Mouse (Mus musculus): Measurements from ENCODE around the gene Rhoh. TPM values are rescaled to one million over a fixed set of nuclear protein-coding genes. Genes with fewer than 3 reads are reported as not detected.

Gene Rhoh
- polyA plus RNA-seq, 1 experiment from 2014 or later = 0.39 TPM

DNA sequence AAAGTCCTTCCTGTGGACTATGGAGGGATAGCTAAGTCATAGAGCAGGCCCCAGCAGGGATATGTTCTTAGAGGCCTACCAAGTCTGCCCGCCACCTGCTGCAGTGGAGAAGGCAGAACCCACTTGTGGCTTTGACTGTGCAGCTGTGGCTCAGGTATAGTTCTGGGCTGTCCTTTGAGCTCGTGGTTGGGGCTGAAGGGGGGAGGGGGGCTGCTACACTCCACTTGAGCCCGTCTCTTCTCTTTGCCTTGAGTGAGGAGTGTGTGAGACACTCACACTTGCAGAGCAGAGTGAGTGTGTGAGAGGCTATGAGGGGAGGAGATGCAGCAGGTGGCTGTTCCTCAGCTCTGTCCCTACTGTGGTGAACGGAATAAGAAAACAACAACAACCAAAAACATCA is 49.4 kb downstream of the Rhoh start:
- no peaks in the 10 kb centered on the region for H3K9me3 ChIP-seq (ENCODE audit: control insufficient read depth, low read length)
- H3K27ac ChIP-seq (ENCODE audit: low read depth, low read length) = no peak overlapping the region
- no peaks in the 10 kb centered on the region for H3K4me1 ChIP-seq (ENCODE audit: control insufficient read depth, insufficient read depth, low read length)
- 79% methylated on average over 4 of the region's 4 CpGs for WGBS
- no peak overlapping the region for H3K9ac ChIP-seq (replicated peaks; ENCODE audit: low read depth, low read length)
- H3K27me3 ChIP-seq (ENCODE audit: control insufficient read depth, insufficient read depth, low read length) = no peaks in the 10 kb centered on the region
- no peak overlapping the region for H3K4me2 ChIP-seq (ENCODE audit: low read depth, low read length)
- ATAC-seq (ENCODE audit: low read depth) = no peak
- no peak overlapping the region for H3K4me3 ChIP-seq (ENCODE audit: low read depth, low read length)
- H3K36me3 ChIP-seq (ENCODE audit: control insufficient read depth, insufficient read depth, low read length) = no peaks in the 10 kb centered on the region

- Histone ChIP-seq H3K4me3 (ENCODE audit: low read depth, low read length) (no peak overlapping the region), H3K4me2 (ENCODE audit: low read depth, low read length) (no peak overlapping the region), H3K27ac (ENCODE audit: low read depth, low read length) (no peak overlapping the region), H3K9me3 (ENCODE audit: control insufficient read depth, low read length) (no peaks in the 10 kb centered on the region), H3K36me3 (ENCODE audit: control insufficient read depth, insufficient read depth, low read length) (no peaks in the 10 kb centered on the region), H3K4me1 (ENCODE audit: control insufficient read depth, insufficient read depth, low read length) (no peaks in the 10 kb centered on the region), H3K9ac (replicated peaks; ENCODE audit: low read depth, low read length) (no peak overlapping the region), H3K27me3 (ENCODE audit: control insufficient read depth, insufficient read depth, low read length) (no peaks in the 10 kb centered on the region)
- ATAC-seq (ENCODE audit: low read depth) = no peak
- 85% methylated on average over 7 of the region's 7 CpGs for WGBS
These were observed 50.7 kb downstream of the Rhoh start for GRCm38 (mm10) chr5:65911676-65912075.

DNA sequence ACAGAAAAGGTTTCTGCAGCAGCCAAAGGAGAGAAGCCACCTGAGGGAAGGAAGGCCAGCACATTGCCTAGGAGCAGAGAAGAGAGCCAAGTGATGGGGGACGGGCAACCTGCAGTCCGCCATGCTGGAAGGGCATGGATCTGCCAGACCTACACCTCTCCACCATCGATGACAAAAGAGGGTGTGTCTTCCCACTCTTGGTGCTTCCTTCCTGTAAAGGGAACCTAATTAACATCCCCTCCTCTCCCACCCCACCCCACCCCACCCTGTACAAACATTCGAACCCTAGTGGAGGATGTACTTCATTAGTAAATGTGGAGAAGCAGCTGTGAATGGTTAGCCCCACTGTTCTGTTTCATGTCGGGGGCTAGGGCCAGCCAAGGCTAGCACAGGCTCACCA is 51.2 kb downstream of the Rhoh start:
- H3K36me3 ChIP-seq (ENCODE audit: control insufficient read depth, insufficient read depth, low read length) = no peaks in the 10 kb centered on the region
- no peak for ATAC-seq (ENCODE audit: low read depth)
- H3K4me3 ChIP-seq (ENCODE audit: low read depth, low read length) = no peak overlapping the region
- H3K9ac ChIP-seq (replicated peaks; ENCODE audit: low read depth, low read length) = no peak overlapping the region
- no peaks in the 10 kb centered on the region for H3K27me3 ChIP-seq (ENCODE audit: control insufficient read depth, insufficient read depth, low read length)
- H3K27ac ChIP-seq (ENCODE audit: low read depth, low read length) = no peak overlapping the region
- no peaks in the 10 kb centered on the region for H3K4me1 ChIP-seq (ENCODE audit: control insufficient read depth, insufficient read depth, low read length)
- no peaks in the 10 kb centered on the region for H3K9me3 ChIP-seq (ENCODE audit: control insufficient read depth, low read length)
- 93% methylated on average over 5 of the region's 5 CpGs for WGBS
- H3K4me2 ChIP-seq (ENCODE audit: low read depth, low read length) = no peak overlapping the region

DNA sequence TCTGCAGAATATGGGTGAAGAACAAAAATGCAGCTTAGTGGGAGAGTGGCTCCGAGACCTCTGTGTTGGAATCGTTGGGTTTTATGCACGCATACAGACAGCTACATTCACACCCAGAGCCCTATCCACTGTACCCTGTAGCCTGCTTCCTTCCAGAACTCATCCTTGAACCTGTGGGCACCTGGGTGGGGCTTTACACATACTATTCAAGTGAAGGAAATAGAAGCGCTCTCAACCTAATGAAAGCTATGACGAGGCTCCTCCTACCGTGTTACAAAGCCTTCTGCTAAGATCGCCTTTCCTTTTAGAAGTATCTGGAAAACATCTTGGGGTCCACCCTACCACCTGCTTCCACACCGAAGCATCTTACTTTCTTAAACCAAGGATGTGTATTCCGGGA is 52.1 kb downstream of the Rhoh start:
- Histone ChIP-seq H3K9ac (replicated peaks; ENCODE audit: low read depth, low read length) (no peak overlapping the region), H3K36me3 (ENCODE audit: control insufficient read depth, insufficient read depth, low read length) (no peaks in the 10 kb centered on the region), H3K9me3 (ENCODE audit: control insufficient read depth, low read length) (no peaks in the 10 kb centered on the region), H3K4me3 (ENCODE audit: low read depth, low read length) (no peak overlapping the region), H3K27me3 (ENCODE audit: control insufficient read depth, insufficient read depth, low read length) (no peaks in the 10 kb centered on the region), H3K27ac (ENCODE audit: low read depth, low read length) (no peak overlapping the region), H3K4me2 (ENCODE audit: low read depth, low read length) (no peak overlapping the region), H3K4me1 (ENCODE audit: control insufficient read depth, insufficient read depth, low read length) (no peaks in the 10 kb centered on the region)
- 93% methylated on average over 9 of the region's 9 CpGs for WGBS
- ATAC-seq (ENCODE audit: low read depth) = no peak

DNA sequence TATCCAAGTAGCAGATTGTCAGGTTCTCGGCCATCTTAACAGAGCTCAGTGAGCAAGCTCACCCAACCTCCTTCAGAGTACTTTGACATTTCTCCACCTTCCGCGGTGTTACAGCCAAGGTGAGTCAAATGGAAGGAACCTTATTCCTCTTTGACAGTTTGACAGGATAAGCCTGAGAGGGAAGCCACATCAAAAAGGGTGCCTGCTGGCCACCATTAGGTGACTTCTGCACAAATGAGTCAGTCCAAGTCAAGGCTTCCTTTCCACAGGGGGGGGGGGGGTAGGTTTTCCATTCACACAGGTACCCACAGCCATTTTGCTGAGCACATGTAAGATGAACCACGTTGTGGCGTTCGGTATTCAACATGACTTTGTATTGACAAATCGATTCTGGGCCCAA is 53.3 kb downstream of the Rhoh start:
- Histone ChIP-seq H3K4me1 (ENCODE audit: control insufficient read depth, insufficient read depth, low read length) (peaks cover 4% of the 10 kb centered on the region; the same call in 1 of the 2 replicates), H3K36me3 (ENCODE audit: control insufficient read depth, insufficient read depth, low read length) (no peaks in the 10 kb centered on the region), H3K27me3 (ENCODE audit: control insufficient read depth, insufficient read depth, low read length) (no peaks in the 10 kb centered on the region), H3K9me3 (ENCODE audit: control insufficient read depth, low read length) (no peaks in the 10 kb centered on the region), H3K4me3 (ENCODE audit: low read depth, low read length) (no peak overlapping the region), H3K9ac (replicated peaks; ENCODE audit: low read depth, low read length) (no peak overlapping the region), H3K27ac (ENCODE audit: low read depth, low read length) (no peak overlapping the region), H3K4me2 (ENCODE audit: low read depth, low read length) (no peak overlapping the region)
- WGBS = 91% methylated on average over 7 of the region's 7 CpGs
- no peak for ATAC-seq (ENCODE audit: low read depth)

GRCm38 (mm10) chr5:65916930-65917329 is 55.9 kb downstream of the Rhoh start:
- Histone ChIP-seq H3K9ac (replicated peaks; ENCODE audit: low read depth, low read length) (no peak overlapping the region), H3K27me3 (ENCODE audit: control insufficient read depth, insufficient read depth, low read length) (no peaks in the 10 kb centered on the region), H3K4me1 (ENCODE audit: control insufficient read depth, insufficient read depth, low read length) (peaks cover 4% of the 10 kb centered on the region; the same call in 1 of the 2 replicates), H3K9me3 (ENCODE audit: control insufficient read depth, low read length) (no peaks in the 10 kb centered on the region), H3K4me2 (ENCODE audit: low read depth, low read length) (no peak overlapping the region), H3K4me3 (ENCODE audit: low read depth, low read length) (no peak overlapping the region), H3K36me3 (ENCODE audit: control insufficient read depth, insufficient read depth, low read length) (no peaks in the 10 kb centered on the region), H3K27ac (ENCODE audit: low read depth, low read length) (no peak overlapping the region)
- ATAC-seq (ENCODE audit: low read depth) = no peak
- WGBS = 87% methylated on average over 5 of the region's 5 CpGs

DNA sequence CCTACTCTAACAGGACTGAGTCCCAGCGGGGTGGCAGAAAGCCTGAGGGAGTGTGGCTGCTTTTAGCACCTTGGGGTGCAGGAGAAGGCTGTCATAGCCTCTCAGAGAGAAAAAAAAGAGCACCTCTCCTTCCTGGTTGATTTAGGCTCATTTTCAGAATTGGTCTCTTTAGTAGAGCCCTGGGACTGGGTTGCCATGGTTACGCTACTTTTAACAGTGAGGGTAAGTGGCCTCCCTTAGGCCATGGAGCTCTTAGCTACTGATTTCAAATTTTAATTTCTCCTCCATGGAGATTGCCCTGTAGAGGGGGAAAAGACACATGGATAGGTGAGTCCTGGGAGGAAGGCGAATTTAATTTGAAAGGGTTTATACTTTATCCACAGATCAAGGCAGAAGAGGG is 57.6 kb downstream of the Rhoh start:
- H3K36me3 ChIP-seq (ENCODE audit: control insufficient read depth, insufficient read depth, low read length) = no peaks in the 10 kb centered on the region
- H3K4me1 ChIP-seq (ENCODE audit: control insufficient read depth, insufficient read depth, low read length) = peaks cover 4% of the 10 kb centered on the region; the same call in 1 of the 2 replicates
- no peak overlapping the region for H3K4me2 ChIP-seq (ENCODE audit: low read depth, low read length)
- ATAC-seq (ENCODE audit: low read depth) = peak; percentile 73; the same call in 1 of the 2 replicates
- H3K9me3 ChIP-seq (ENCODE audit: control insufficient read depth, low read length) = no peaks in the 10 kb centered on the region
- H3K9ac ChIP-seq (replicated peaks; ENCODE audit: low read depth, low read length) = no peak overlapping the region
- 74% methylated on average over 3 of the region's 3 CpGs for WGBS
- H3K27me3 ChIP-seq (ENCODE audit: control insufficient read depth, insufficient read depth, low read length) = no peaks in the 10 kb centered on the region
- H3K27ac ChIP-seq (ENCODE audit: low read depth, low read length) = no peak overlapping the region
- H3K4me3 ChIP-seq (ENCODE audit: low read depth, low read length) = no peak overlapping the region

DNA sequence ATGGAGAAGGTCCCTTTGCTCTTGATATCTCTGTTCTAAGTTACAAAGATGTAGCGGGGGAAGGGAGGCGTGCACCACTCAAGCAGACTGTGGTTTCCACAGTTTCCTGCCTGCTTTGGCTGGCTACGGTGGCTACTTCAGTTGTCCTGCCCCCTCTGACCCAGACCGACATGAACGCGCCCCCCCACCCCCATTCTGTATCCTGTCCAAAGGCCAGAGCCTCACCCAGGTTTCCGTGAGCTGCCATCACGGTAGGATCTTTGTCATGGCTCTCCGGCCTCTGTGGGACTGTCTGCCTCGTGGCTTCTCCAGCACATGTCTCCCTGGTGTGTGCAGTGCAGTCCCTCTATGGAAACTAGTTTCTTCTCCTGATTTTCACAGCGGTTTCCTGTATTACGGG is 58.3 kb downstream of the Rhoh start:
- Histone ChIP-seq H3K27me3 (ENCODE audit: control insufficient read depth, insufficient read depth, low read length) (no peaks in the 10 kb centered on the region), H3K9ac (replicated peaks; ENCODE audit: low read depth, low read length) (no peak overlapping the region), H3K4me3 (ENCODE audit: low read depth, low read length) (no peak overlapping the region), H3K27ac (ENCODE audit: low read depth, low read length) (no peak overlapping the region), H3K4me2 (ENCODE audit: low read depth, low read length) (no peak overlapping the region), H3K36me3 (ENCODE audit: control insufficient read depth, insufficient read depth, low read length) (no peaks in the 10 kb centered on the region), H3K9me3 (ENCODE audit: control insufficient read depth, low read length) (no peaks in the 10 kb centered on the region), H3K4me1 (ENCODE audit: control insufficient read depth, insufficient read depth, low read length) (peaks cover 4% of the 10 kb centered on the region; the same call in 1 of the 2 replicates)
- 78% methylated on average over 12 of the region's 12 CpGs for WGBS
- 0 out of 2 replicates have a peak, but pooled peaks have one; percentile 14 for ATAC-seq (ENCODE audit: low read depth)

GRCm38 (mm10) chr5:65919904-65920303 is 58.9 kb downstream of the Rhoh start:
- no peaks in the 10 kb centered on the region for H3K36me3 ChIP-seq (ENCODE audit: control insufficient read depth, insufficient read depth, low read length)
- 92% methylated on average over 3 of the region's 3 CpGs for WGBS
- no peaks in the 10 kb centered on the region for H3K9me3 ChIP-seq (ENCODE audit: control insufficient read depth, low read length)
- no peaks in the 10 kb centered on the region for H3K27me3 ChIP-seq (ENCODE audit: control insufficient read depth, insufficient read depth, low read length)
- peaks cover 4% of the 10 kb centered on the region; the same call in 1 of the 2 replicates for H3K4me1 ChIP-seq (ENCODE audit: control insufficient read depth, insufficient read depth, low read length)
- no peak for ATAC-seq (ENCODE audit: low read depth)
- no peak overlapping the region for H3K9ac ChIP-seq (replicated peaks; ENCODE audit: low read depth, low read length)
- H3K4me3 ChIP-seq (ENCODE audit: low read depth, low read length) = no peak overlapping the region
- no peak overlapping the region for H3K27ac ChIP-seq (ENCODE audit: low read depth, low read length)
- H3K4me2 ChIP-seq (ENCODE audit: low read depth, low read length) = no peak overlapping the region

All from neural tube, embryonic 14.5 days (tissue).